Mouse (Mus musculus) ovary, postnatal 36 days (tissue): ENCODE results near the gene Sdf4.

Experiments
- DNase-seq: peaks from one replicate; pipeline ENCODE4 v3.0.0; 2022; ENCODE audit warnings: low spot score, mixed read lengths

Sdf4 gene

DNA sequence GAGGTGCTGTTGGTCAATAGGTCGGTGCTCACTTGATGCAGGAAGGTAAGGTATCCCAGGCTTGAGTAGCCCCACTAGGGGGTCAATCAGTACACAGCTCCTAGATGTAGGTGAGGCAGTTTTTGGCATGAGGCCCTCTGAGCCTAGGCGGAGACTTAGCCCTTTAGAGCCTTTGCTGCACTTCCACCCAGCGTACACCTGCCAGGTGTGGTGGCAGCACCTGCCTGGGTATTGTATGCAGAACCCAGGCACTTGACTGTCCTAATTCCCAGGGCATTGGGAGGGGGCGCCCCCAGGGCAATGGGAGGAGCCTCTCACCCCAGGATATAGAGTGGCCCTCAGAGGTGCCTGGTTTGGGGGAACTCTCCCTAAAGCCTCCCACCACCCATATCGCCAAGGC is 62.5 kb downstream of the Sdf4 start:
- no peak for DNase-seq

DNA sequence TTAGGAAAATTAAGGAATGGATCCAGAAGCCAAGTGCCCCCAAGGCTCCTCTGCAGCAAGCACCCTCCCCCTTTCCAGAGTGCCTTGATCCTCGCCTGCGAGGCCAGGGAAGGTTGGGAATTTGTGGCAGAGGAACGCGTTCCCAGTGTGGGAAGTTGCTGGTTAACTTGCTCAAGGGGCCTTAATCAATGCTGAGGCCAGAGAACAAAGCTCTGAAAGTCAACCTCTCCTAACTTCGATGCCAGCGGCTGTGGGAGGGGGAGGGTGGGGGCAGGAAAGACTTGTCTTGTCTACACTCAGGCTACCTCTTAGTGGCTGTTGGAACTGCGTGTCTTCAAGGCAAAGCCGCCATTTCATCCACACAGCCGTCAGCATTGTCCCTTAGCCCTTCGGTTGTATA is 65.0 kb downstream of the Sdf4 start:
- no peak for DNase-seq

DNA sequence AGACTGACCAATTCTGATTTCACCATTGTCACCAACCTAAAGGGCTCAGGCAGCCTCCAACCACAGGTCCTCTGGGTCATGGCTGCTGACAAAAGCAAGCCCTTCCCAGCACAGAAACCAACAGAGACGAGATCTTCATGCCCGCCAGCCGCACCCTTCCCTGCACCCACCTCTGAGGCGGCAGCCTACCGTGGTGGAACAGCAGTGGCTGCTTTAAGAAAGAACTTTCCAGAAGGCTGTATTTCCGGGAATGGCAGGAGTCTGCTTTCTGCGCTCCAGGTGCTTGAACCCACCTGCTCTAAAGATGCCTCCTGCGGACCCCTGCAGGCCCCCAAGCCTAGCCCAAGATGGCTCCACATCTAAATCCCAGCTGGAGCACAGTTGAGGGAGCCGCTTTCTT is 66.2 kb downstream of the Sdf4 start:
- no peak for DNase-seq

DNA sequence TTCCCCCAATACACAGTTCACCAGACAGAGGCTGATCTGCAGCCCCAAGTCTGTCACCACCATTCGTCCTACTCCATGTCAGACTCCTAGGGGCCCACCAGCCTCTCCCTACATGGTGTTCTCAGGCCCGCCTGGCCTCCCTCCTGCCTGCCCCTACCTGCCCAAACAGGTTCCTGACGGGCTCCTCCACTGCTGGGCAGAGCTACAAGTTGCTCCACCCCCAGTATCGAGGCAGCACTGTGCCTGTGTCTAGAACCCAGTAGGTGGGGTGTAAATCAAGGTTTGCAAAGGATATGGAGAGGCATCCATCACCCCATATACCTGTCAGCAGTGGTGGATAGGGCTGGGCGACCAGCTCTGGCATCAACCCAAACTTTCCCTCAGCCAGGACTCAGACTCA is 66.6 kb downstream of the Sdf4 start, which contains the start of gene Ttll10:
Gene Ttll10 (minus strand): TSS at position 154 of the 400 bp plus-strand sequence.
- peak; percentile 42 for DNase-seq

DNA sequence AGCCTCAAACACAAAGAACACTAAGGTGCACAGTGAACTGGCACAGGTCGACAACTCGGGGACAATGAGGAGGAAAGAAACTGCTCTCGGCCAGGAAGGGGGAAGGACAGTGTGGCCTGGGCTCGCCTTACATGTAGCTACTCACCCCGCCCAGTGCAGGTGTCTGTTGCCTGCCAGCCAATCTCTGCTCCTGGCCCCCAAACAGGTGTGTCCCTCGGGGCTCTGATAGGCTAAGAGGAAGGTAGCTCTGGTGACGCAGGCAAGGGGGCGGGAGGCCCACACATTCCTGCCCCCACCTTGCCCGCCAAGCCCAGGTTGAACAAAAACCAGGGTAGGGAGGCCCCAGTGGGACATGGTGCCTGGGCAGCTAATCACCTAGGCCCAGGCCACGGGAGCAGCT is 67.0 kb downstream of the Sdf4 start:
- peak; percentile 61 for DNase-seq
